Mouse (Mus musculus): ENCODE data around the gene Lrrc72.

Lrrc72 gene

DNA sequence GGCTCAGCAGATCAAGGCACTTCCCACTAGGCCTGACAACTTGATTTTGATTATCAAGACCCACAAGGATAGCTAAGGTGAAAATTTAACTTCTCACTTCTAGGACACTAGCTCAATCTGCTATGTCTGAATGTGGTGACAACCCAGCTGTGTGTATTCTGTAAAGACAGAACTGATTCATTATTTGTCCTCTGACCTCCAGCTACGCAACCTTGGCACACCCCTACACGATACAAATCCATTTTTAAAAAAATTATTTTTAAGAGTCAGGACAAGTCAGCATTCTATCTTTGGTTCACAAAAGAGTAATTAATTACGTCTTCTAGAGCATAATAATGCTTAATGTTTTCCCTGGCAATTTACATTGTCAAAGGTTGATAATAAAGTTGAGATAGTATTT is 63.6 kb downstream of the Lrrc72 start:
- no peak for DNase-seq (ENCODE audit: low spot score)

DNA sequence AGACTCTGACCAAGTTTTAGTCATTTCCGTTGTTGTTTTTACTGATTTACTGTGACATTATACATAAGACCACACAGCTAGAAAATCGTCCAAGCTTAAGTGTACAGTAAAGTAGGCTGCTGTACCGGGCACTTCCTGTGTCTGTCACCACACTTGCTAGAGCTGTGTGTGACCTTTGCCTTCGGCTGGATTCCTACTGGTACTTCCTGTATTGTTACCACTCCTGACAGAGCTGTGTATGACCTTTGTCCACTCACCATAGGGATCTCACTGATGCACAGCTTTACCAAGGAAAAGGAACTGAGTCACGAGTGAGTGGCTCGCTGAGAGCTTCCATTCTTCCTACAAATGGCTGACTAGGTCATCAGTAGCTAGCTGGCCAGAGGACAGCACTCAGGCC is 66.1 kb downstream of the Lrrc72 start:
- no peak for DNase-seq (ENCODE audit: low spot score)

DNA sequence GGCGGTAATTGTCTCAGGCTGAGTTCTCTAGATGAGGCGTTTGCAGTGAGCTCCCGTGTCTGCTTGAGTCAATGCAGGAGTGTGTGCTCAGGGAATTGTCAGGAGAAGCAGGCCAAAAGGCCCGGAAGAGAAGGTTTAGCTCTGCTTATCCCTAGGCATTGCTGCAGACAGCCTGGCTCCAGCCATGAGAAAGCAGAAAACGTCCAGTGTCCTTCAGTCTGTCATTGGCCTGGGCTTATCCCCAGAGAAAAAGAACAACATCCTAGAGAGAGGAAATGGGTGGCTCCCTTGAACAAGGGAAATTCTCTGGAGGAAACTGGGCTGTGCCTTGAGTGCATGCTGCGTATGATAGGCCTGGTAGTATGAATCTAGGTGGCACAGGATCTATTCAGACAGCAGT is 70.6 kb downstream of the Lrrc72 start:
- no peak for DNase-seq (ENCODE audit: low spot score)

DNA sequence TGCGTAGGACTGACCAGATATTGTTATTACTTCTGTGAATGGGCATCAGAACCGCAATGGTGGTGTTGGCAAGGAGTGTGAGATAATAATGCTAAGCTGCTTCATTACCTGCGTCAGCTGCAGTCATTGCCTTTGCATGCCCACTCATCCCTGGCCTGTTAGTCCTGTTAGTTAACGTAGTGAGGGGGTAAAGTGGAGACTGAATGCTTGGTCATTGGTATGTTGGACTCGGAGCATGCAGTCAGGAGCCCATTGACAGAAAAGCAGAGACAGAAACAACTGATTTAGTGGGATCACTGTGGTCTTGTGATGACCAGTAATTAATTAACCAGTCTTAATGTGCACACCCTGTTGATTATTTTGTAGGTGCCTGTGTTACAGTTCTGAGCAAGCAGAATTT is 76.0 kb downstream of the Lrrc72 start:
- DNase-seq (ENCODE audit: low spot score): no peak

DNA sequence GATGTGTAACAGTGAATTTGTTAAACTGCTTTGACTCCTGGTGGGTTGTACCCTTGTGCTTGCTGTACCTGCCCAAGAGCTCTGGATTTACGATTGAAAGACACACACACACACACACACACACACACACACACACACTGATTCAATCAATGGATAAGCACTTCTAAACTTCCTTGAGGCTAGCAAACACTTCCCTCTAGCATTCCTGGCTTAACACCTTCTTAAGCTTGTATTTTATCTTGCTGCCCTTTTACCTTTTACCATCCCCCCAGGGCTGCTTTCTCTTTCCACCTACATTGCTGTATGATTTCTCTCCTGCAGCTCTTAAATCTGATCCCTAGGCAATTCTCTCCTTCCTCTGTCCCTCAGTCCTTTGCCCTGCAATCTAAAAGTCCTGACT is 87.9 kb downstream of the Lrrc72 start:
- DNase-seq (ENCODE audit: low spot score): no peak

DNA sequence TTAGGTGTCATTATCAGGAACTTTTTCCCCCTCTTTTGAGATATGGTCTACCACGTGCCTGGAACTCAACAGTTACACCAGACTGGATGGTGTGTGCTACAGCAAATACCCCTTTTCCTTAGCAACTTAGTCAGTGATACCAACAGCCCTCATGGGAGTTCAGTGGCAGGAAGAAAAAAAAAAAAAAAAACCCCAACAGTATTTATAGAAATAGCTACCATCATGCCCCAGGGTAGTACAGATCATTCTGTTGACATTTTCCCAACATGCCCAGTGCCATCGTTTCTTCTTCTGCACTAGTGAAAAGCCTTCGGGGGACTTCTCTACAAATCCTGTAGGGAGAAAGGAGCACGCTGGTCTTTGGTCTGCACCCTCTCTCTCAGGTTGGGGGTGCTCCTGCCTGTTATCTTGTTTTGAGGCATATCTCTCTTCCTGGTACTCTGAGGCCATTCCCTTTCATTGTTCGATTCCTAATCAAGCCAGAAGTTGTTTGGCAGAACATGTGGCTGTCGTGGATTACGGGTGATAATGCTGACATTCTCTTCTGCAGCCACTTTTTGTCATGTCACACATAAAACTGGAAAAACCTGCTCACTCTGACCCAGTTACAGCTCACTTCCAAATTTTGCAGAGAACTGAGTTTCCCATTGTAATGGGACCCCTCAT is 88.9 kb downstream of the Lrrc72 start:
- no peak for DNase-seq (ENCODE audit: low spot score)

All from ovary, postnatal 10 days (tissue).